Mouse (Mus musculus) G1E (cell line): Measurements from ENCODE around the gene Supt3. TPM values are rescaled to one million over a fixed set of nuclear protein-coding genes. Genes with fewer than 3 reads are reported as not detected.

Experiments
- ATAC-seq: 2 replicates; pipeline ENCODE4 v1.8.0; 2016; ENCODE audit warnings: mild to moderate bottlenecking; ENCODE audit not compliant: insufficient number of reproducible peaks, poor library complexity, low FRiP score, severe bottlenecking; ENCODE audit errors: extremely low read depth
- DNase-seq: peaks from one replicate; pipeline ENCODE4 v3.0.0; 2012; ENCODE audit warnings: low spot score
- H3K27me3 ChIP-seq: 2 replicates; pipeline ENCODE4 v1.6.1; 2012; ENCODE audit warnings: mild to moderate bottlenecking, low read length, inconsistent platforms; ENCODE audit not compliant: insufficient read depth
- H3K36me3 ChIP-seq: replicated peaks from 2 replicates; pipeline ENCODE3; 2012; ENCODE audit warnings: mild to moderate bottlenecking, inconsistent platforms
- H3K4me1 ChIP-seq: 2 replicates; pipeline ENCODE4 v1.6.1; 2012; ENCODE audit warnings: low read depth, low read length, inconsistent platforms, mixed read lengths; ENCODE audit not compliant: insufficient read depth
- H3K4me3 ChIP-seq: 2 replicates; pipeline ENCODE4 v1.5.1; 2012; ENCODE audit warnings: low read depth, mild to moderate bottlenecking, inconsistent platforms, low read length, moderate library complexity, mixed read lengths
- H3K9me3 ChIP-seq: replicated peaks from 2 replicates; pipeline ENCODE4 v1.6.1; 2012; ENCODE audit warnings: inconsistent platforms
- CTCF ChIP-seq: IDR thresholded peaks from 2 replicates; pipeline ENCODE4 v1.5.1; 2012; ENCODE audit warnings: low read depth, low read length, inconsistent platforms, mixed read lengths
- GATA1 ChIP-seq: IDR thresholded peaks from 2 replicates; pipeline ENCODE4 v1.6.1; 2012; ENCODE audit warnings: borderline replicate concordance, low read length, inconsistent platforms, mixed read lengths
- GATA2 ChIP-seq: IDR thresholded peaks from 2 replicates; pipeline ENCODE4 v1.6.1; 2012; ENCODE audit warnings: low read depth, low read length, inconsistent platforms, borderline replicate concordance
- POLR2AphosphoS5 ChIP-seq: IDR thresholded peaks from 2 replicates; pipeline ENCODE4 v1.6.1; 2012; ENCODE audit warnings: low read depth, low read length, inconsistent platforms; ENCODE audit not compliant: insufficient replicate concordance
- TAL1 ChIP-seq: conservative IDR thresholded peaks from 2 replicates; pipeline ENCODE4 v1.6.1; 2012; ENCODE audit warnings: low read depth, low read length, inconsistent platforms, mixed read lengths
- polyA plus RNA-seq: library from polyadenylated mRNA; stranded (reverse); fragments of >175 nt; gene quantifications from 2 replicates; pipeline ENCODE4 v1.2.3, GENCODE M21; 2012
- total RNA-seq, 2 experiments: library from RNA; stranded (forward) in 1 of 2; stranded (reverse) in 1 of 2; fragments of 200-1000 nt in 1 of 2; fragments of >200 nt in 1 of 2; fragmentation: Nextera tagmentation in 1 of 2; gene quantifications; 2 replicates each; pipeline ENCODE4 v1.2.3; 2014 to 2017

Gene Supt3
- total and polyA plus RNA-seq, 3 experiments, result 4.8 to 25.4 (median 8.9) TPM

- Histone ChIP-seq H3K4me3 (no peak overlapping the region; the same call in 1 of the 2 replicates), H3K4me1 (peaks cover 15% of the 10 kb centered on the region), H3K9me3 (no peaks in the 10 kb centered on the region; the same call in 1 of the 2 replicates), H3K36me3 (no peaks in the 10 kb centered on the region), H3K27me3 (no peaks in the 10 kb centered on the region)
- ATAC-seq (no peak), DNase-seq (no peak)
- TF ChIP-seq CTCF, result no peak
- TF ChIP-seq POLR2AphosphoS5, result no peak
- no peak for TF ChIP-seq TAL1
- no peak for TF ChIP-seq GATA1
- TF ChIP-seq GATA2, result no peak
Observed at GRCm38 (mm10) chr17:44778141-44778540, 1.2 kb downstream of the Supt3 start.

DNA sequence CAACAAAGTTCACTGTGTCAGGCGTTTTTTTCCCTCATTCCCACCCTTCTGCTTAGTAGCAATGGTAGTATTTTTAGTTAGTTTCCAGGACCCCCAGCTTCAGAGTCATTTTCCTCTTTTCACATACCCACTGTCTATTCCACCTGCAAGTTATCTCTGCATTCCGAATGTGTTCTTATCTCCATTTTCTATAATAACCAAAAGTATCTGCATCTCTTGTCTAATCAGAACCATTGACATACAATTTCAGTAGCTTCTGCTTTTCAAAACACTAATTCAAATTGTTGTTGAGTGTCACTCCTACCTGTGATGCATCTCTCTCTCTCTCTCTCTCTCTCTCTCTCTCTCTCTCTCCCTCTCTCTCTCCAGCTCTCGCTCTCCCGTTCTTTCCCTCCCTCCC, 3.4 kb downstream of the Supt3 start:
- no peak for ATAC-seq

GRCm38 (mm10) chr17:44782366-44782765, 5.4 kb downstream of the Supt3 start:
- Histone ChIP-seq H3K27me3 (no peaks in the 10 kb centered on the region), H3K36me3 (peaks cover 5% of the 10 kb centered on the region), H3K4me3 (no peak overlapping the region), H3K9me3 (no peaks in the 10 kb centered on the region), H3K4me1 (peaks cover 12% of the 10 kb centered on the region)
- TF ChIP-seq GATA2, result no peak
- TF ChIP-seq GATA1, result no peak
- no peak for TF ChIP-seq TAL1
- no peak for TF ChIP-seq CTCF
- TF ChIP-seq POLR2AphosphoS5, result no peak
- no peak for DNase-seq
- ATAC-seq, result no peak

More for the DNA sequence above, 3.4 kb downstream of the Supt3 start:
- Histone ChIP-seq H3K4me1 (peaks cover 15% of the 10 kb centered on the region), H3K36me3 (peaks cover 2% of the 10 kb centered on the region), H3K27me3 (no peaks in the 10 kb centered on the region), H3K4me3 (no peak overlapping the region), H3K9me3 (no peaks in the 10 kb centered on the region; the same call in 1 of the 2 replicates)
- DNase-seq, result no peak
- TF ChIP-seq GATA2 (no peak), TAL1 (no peak), CTCF (no peak), POLR2AphosphoS5 (no peak), GATA1 (no peak)

GRCm38 (mm10) chr17:44783143-44783542, 6.2 kb downstream of the Supt3 start:
- DNase-seq, result no peak

DNA sequence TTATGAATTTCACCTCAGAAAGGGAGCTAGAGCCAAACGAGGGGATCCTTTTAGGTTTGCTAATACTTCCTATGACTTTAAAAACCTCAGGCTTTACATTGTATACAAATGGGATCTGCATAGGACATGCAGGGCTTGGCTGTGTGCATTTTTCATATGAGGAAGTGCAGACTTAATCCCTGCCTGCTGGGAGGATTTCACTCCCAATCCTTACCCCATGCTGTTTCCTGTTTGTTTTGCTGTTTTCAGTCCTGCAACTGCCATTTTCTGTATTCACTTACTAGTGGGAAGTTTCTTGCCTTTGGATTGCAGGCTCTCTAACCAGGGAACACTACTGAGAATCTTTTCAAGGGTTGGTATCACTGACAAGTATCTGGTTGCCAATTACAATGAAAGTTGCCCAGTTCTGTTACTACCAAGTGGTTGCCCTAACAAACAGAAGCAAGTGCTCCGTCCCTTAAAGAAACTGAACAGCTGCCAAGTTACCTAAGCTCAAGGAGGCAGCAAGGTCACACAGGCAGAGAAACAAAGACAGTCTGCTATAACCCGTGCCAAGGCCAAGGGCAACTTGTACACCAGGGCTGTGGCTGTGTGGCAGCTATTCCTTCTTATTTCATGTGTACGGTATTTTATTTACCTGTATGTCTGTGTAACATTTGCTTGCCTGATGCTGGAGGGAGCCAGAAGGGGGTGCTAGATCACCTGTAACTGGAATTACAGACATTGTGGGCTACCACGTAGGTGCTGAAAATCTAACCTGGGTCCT, 12.2 kb downstream of the Supt3 start:
- Histone ChIP-seq H3K4me1 (no peaks in the 10 kb centered on the region), H3K9me3 (no peaks in the 10 kb centered on the region), H3K4me3 (no peak overlapping the region), H3K27me3 (no peaks in the 10 kb centered on the region), H3K36me3 (peaks cover 23% of the 10 kb centered on the region)
- DNase-seq, result no peak
- no peak for TF ChIP-seq TAL1
- no peak for TF ChIP-seq GATA1
- TF ChIP-seq POLR2AphosphoS5, result no peak
- no peak for TF ChIP-seq CTCF
- TF ChIP-seq GATA2, result no peak
- no peak for ATAC-seq

More at GRCm38 (mm10) chr17:44783143-44783542, 6.2 kb downstream of the Supt3 start:
- TF ChIP-seq POLR2AphosphoS5 (no peak), TAL1 (no peak)
- Histone ChIP-seq H3K4me1 (peaks cover 5% of the 10 kb centered on the region; the same call in 1 of the 2 replicates), H3K9me3 (no peaks in the 10 kb centered on the region), H3K4me3 (no peak overlapping the region), H3K36me3 (peaks cover 5% of the 10 kb centered on the region), H3K27me3 (no peaks in the 10 kb centered on the region)
- ATAC-seq, result no peak; the same call in 1 of the 2 replicates

DNA sequence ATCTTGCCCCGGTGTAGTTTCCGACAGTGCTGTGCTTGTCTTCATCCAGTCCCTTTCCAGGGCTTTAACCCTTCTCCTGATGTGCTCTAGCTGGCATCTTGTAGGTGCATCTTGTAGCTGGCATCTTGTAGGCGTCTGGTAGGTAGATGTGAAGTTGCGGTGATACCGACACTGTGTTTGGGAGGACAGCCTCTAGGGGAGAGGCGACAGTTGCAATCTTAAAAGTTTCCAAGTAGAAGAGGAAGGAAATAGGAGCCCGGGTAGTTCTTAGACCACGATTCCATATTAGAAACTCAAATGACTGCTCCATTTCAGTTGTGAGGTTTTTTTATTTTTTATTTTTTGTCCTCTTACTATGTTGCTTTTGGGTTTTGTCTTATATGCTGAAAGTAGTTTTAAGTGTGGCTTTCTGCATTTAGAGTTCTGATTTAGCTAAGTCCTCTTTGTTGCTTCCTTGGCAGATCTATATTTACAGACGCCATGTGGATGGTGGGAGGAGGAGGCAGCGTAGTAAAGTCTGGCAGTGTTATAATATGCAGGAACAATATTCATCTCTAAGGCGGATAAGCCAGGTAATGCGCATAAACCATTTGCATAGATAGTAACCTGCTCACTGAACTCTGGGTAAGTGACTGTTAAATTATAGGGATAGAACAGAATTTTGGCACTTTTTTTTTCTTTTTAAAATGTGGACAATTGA, 15.4 kb downstream of the Supt3 start:
- no peak overlapping the region for H3K4me3 ChIP-seq
- H3K4me1 ChIP-seq, result no peaks in the 10 kb centered on the region
- H3K36me3 ChIP-seq, result peaks cover 28% of the 10 kb centered on the region
- DNase-seq, result no peak
- no peaks in the 10 kb centered on the region for H3K27me3 ChIP-seq
- TF ChIP-seq POLR2AphosphoS5 (no peak), CTCF (no peak), TAL1 (no peak), GATA2 (no peak), GATA1 (no peak)
- no peaks in the 10 kb centered on the region for H3K9me3 ChIP-seq
- no peak for ATAC-seq

GRCm38 (mm10) chr17:44797331-44797730, 20.4 kb downstream of the Supt3 start:
- no peak for ATAC-seq
- Histone ChIP-seq H3K9me3 (no peaks in the 10 kb centered on the region), H3K27me3 (no peaks in the 10 kb centered on the region), H3K36me3 (peaks cover 23% of the 10 kb centered on the region), H3K4me1 (no peaks in the 10 kb centered on the region), H3K4me3 (no peak overlapping the region)
- TF ChIP-seq GATA2 (no peak), POLR2AphosphoS5 (no peak), GATA1 (no peak), CTCF (no peak), TAL1 (no peak)
- no peak for DNase-seq
